Mouse (Mus musculus): ENCODE measurements around the gene Olfr56.
A peak's percentile ranks its signal among the peaks of the same experiment; 100 is the strongest.
"Not testable (repeated sequence)": the region's sequence is repeated elsewhere in the genome, so short reads cannot be mapped to it uniquely, and the experiment has no call there.

The Olfr56 gene

DNA sequence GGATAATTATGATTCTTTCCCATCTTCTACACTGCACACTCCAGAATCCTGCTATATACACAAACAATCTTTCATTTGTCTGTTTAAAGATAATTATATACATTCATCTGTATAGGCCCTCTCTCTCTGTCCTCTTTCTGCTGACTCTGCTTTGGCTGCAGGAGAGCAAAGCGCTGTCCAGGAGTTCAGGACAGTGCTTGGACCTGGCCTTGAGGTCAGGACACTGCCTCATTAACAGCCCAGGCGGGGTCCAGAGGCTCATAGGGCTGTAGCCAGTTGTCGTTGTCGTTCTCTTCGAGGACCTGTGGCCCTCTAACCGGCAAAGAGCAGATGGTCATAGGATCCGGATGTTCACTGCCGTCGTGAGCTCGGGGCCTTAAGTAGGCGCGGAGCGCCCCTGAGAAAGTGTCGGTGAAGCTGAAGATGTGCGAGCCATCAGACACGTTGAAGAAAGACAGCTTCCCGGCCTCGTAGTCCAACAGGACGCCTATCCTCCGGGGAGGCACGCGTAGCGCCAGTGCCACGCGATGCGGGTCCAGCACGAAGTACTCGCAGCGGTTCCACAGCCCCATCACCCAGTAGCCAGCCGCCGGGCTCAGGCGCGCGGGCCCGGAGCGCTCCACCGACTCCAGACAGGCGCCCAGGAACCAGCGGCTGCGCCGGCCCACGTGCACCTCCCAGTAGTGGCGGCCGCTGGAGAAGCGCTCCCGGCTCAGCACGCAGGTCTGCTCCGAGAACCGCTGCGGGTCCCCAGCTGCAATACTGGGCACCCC lies 190.3 kb downstream of the Olfr56 start:
- DNase-seq (ENCODE audit: low spot score in 2 of 2), result peak in 1 of 2 experiments; percentile 13

DNA sequence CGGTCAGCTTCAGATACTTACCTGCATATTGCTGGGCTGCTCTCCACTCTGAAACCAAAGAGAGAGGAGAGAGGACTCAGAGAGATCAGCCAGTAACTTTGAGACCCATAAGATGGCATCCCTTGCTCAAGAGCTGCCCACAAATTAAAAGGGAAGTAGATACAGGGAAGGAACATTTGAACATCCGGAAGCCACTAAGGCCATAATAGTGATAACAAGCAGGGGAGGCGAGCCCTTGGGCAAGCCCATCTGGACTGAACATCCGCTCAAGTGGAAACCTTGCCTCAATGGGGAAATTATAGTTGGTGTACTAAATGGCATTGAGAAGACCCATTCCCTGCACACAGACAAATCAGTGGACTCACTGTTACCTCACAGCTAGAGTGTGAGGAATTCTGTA lies 191.9 kb downstream of the Olfr56 start:
- no peak for DNase-seq (ENCODE audit: low spot score in 2 of 2)

GRCm38 (mm10) chr11:49175345-49175744 lies 196.7 kb downstream of the Olfr56 start:
- DNase-seq (ENCODE audit: low spot score in 2 of 2), result no peak

DNA sequence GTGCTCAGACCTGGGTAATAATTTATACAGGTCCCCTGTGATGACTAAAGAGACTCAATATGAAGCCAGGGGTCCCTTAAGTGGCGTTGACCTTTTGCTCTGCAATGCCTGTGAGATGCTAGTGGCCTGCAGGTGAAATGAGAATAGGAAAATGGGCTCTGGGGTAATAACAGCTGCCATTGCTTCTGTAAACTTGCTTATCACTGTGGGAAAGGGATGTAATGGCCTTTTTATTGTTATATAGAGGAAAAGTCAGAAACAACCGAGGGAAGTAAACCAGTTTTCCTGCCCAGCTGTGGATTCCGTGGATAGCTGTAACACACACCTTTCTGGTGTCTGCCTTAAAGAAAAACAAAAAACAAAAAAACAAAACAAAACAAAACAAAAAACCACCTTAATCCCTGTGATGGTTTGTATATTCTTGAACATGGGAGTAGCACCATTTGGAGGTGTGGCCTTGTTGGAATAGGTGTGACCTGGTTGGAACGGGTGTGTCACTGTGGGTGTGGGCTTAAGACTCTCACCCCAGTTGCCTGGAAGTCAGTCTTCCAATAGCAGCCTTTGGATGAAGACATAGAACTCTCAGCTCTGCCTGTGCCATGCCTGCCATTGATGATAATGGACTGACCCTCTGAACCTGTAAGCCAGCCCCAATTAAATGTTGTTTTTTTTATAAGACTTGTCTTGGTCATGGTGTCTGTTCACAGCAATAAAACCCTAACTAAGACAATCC lies 197.5 kb downstream of the Olfr56 start:
- not testable (repeated sequence) for DNase-seq (ENCODE audit: low spot score in 2 of 2)

DNA sequence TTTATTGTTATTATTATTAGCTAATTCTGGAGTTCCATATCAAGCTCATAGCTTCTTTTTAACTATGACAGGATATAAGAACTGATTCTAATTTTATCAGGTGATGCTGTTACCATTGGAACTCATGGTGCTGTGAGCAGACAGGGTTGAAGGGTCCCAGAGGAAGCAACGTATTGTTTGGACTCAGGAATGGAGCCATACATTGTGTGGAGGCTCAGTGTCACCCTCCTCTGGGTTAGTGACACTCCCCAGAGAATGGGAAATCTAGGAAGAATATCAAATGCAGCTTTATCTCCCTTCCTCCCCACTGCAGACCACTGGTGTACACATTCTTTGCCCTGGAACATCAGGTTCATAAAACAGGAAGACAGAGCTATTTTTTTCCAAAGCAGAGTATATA lies 204.5 kb downstream of the Olfr56 start:
- DNase-seq (ENCODE audit: low spot score in 2 of 2), result no peak
